Mouse (Mus musculus) MEL-GATA-1-ER (cell line): ENCODE data around the gene Myb.

ENCODE experiments used
- DNase-seq: peaks from one replicate; pipeline ENCODE4 v3.0.0-alpha.2; 2012; ENCODE audit warnings: low read depth; ENCODE audit errors: extremely low read depth

Gene Myb

GRCm38 (mm10) chr10:21160537-21161358 lies at the start of gene Myb:
Gene Myb, minus strand, starts transcription at chr10:21160984.
- peak; percentile 83 for DNase-seq

- DNase-seq, result no peak
These were observed 46.6 kb upstream of the Myb start for GRCm38 (mm10) chr10:21207378-21207777.

GRCm38 (mm10) chr10:21206232-21206631 lies 45.4 kb upstream of the Myb start:
- no peak for DNase-seq

- DNase-seq, result no peak
These were observed 43.8 kb upstream of the Myb start for GRCm38 (mm10) chr10:21204496-21205085.

GRCm38 (mm10) chr10:21203886-21204285 lies 43.1 kb upstream of the Myb start:
- DNase-seq, result no peak

GRCm38 (mm10) chr10:21203461-21203860 lies 42.7 kb upstream of the Myb start:
- DNase-seq, result no peak

- no peak for DNase-seq
These were observed 40.0 kb upstream of the Myb start for GRCm38 (mm10) chr10:21200761-21201160.

GRCm38 (mm10) chr10:21200322-21200721 lies 39.5 kb upstream of the Myb start:
- DNase-seq, result no peak

GRCm38 (mm10) chr10:21196646-21197116 lies 35.9 kb upstream of the Myb start:
- peak; percentile 88 for DNase-seq

GRCm38 (mm10) chr10:21195597-21195996 lies 34.8 kb upstream of the Myb start:
- no peak for DNase-seq

- no peak for DNase-seq
These were observed 33.2 kb upstream of the Myb start for GRCm38 (mm10) chr10:21193935-21194505.

GRCm38 (mm10) chr10:21193088-21193934 lies 32.5 kb upstream of the Myb start:
- no peak for DNase-seq

GRCm38 (mm10) chr10:21192436-21192835 lies 31.7 kb upstream of the Myb start:
- DNase-seq, result no peak

GRCm38 (mm10) chr10:21189756-21190397 lies 29.1 kb upstream of the Myb start:
- no peak for DNase-seq

- DNase-seq, result no peak
These were observed 28.5 kb upstream of the Myb start for GRCm38 (mm10) chr10:21189275-21189601.

- peak; percentile 66 for DNase-seq
These were observed 27.9 kb upstream of the Myb start for GRCm38 (mm10) chr10:21188564-21189274.

- no peak for DNase-seq
These were observed 27.1 kb upstream of the Myb start for GRCm38 (mm10) chr10:21187847-21188246.

- DNase-seq, result peak; percentile 33
These were observed 25.9 kb upstream of the Myb start for GRCm38 (mm10) chr10:21186733-21187132.

- DNase-seq, result no peak
These were observed 17.9 kb upstream of the Myb start for GRCm38 (mm10) chr10:21178711-21179110.

- DNase-seq, result no peak
These were observed 17.5 kb upstream of the Myb start for GRCm38 (mm10) chr10:21178281-21178680.
